Mouse (Mus musculus): Measurements from ENCODE around the gene Sec14l1. TPM values are rescaled to one million over a fixed set of nuclear protein-coding genes. Genes with fewer than 3 reads are reported as not detected.

The Sec14l1 gene
- polyA plus RNA-seq, 1 experiment from 2014 or later, result 25.4 TPM

DNA sequence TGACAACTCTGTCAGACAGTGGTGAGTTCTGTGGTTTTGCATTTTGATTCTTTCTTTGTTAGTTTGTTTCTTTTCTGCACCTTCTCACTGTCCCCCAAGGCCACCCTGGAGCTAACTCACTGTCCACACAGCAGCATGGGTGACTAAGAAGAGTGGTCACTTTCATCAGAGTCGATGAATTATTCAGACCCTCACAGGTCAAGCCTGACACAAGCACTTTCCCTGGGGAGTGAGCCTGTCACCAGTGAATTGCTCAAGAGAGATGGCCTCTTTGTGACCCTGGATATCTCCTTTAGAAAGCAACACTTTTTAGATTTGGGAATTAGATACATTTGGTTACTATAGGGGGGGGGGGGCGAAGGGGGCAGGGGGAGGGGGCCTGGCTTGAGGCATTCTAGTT, 15.6 kb upstream of the Sec14l1 start:
- Histone ChIP-seq H3K4me1 (ENCODE audit: control insufficient read depth, insufficient read depth, low read length) (no peaks in the 10 kb centered on the region), H3K36me3 (replicated peaks; ENCODE audit: control insufficient read depth, insufficient read depth, low read depth, low read length) (no peaks in the 10 kb centered on the region), H3K9ac (replicated peaks; ENCODE audit: low read length) (no peak overlapping the region), H3K27ac (replicated peaks; ENCODE audit: low read depth, low read length) (no peak overlapping the region), H3K27me3 (ENCODE audit: control insufficient read depth, insufficient read depth, low read length) (no peaks in the 10 kb centered on the region), H3K4me3 (ENCODE audit: low read depth, low read length) (no peak overlapping the region), H3K9me3 (replicated peaks; ENCODE audit: control insufficient read depth, low read length) (no peaks in the 10 kb centered on the region), H3K4me2 (ENCODE audit: low read depth, low read length) (no peak overlapping the region)
- ATAC-seq (replicated peaks; ENCODE audit: insufficient number of reproducible peaks, low FRiP score, low TSS enrichment, low read depth) (no peak), DNase-seq (ENCODE audit: low spot score) (no peak)
- 55% methylated on average over 2 of the region's 2 CpGs for WGBS

DNA sequence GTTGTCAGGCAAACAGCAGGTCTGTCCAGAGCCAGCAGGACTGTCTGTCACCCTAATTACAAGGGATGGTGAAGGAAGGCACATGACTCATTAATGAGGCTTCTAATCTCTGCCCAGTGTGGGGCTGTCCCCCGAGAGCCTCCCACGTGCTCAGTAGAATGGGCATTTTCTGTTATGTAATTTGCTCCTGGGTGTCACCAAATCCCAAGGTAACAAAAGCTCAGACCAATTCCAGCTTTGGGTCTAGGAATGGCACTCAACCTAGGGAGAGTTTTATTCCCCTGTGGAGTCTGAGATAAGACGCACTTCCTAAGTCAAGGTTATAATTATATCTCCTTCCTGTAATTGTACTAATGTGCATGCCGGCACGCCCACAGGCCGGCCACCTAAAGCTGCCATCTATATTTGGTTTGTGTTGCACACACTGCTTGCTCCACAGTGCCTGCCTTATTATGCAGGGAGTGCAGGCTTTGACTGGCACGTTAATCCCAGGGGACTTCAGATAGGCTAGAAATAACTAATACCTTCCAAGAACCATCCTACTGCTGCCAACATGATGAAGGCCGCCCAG, 13.5 kb upstream of the Sec14l1 start:
- Histone ChIP-seq H3K27ac (replicated peaks; ENCODE audit: low read depth, low read length) (no peak overlapping the region), H3K36me3 (replicated peaks; ENCODE audit: control insufficient read depth, insufficient read depth, low read depth, low read length) (no peaks in the 10 kb centered on the region), H3K9me3 (replicated peaks; ENCODE audit: control insufficient read depth, low read length) (no peaks in the 10 kb centered on the region), H3K4me2 (ENCODE audit: low read depth, low read length) (no peak overlapping the region), H3K4me1 (ENCODE audit: control insufficient read depth, insufficient read depth, low read length) (no peaks in the 10 kb centered on the region), H3K9ac (replicated peaks; ENCODE audit: low read length) (no peak overlapping the region), H3K27me3 (ENCODE audit: control insufficient read depth, insufficient read depth, low read length) (no peaks in the 10 kb centered on the region), H3K4me3 (ENCODE audit: low read depth, low read length) (no peak overlapping the region)
- DNase-seq (ENCODE audit: low spot score), result no peak
- no peak for ATAC-seq (replicated peaks; ENCODE audit: insufficient number of reproducible peaks, low FRiP score, low TSS enrichment, low read depth)
- WGBS, result 64% methylated on average over 8 of the region's 8 CpGs

DNA sequence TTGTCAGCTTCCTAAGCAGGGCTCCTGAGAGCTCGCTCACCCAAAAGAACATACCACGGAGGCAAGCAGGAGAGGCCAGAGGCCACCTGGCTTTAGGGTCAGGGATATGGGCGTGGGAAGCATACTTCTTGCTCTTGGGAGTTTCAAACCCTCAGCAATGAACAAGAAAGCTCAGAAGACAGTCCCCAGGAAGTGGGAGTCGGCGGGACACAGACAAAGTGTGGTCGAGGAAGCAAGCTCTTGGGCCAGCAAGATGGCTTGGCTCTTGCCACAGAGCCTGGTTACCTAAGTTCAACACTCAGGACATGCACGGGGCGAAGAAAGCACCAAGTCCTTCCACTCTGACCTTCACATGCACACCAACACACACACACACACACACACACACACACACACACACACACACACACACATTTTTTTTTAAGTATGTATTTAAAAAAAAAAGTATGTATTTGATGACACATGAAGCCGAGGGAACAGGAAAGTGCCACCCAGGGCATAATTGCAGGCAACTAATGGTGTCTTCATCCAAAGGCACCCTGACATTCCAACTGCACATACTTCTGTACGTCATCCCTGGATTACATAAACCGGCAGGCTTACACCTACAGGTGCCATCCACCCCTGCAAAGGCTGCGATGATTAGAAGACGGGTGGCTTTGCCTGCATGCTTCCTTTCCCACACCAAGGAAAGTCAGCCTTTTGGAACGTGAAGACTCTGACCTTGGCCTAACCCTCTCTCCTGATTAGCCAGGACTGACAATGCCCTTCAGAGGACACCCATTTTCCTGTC, 12.8 kb upstream of the Sec14l1 start:
- H3K4me1 ChIP-seq (ENCODE audit: control insufficient read depth, insufficient read depth, low read length), result no peaks in the 10 kb centered on the region
- ATAC-seq (replicated peaks; ENCODE audit: insufficient number of reproducible peaks, low FRiP score, low TSS enrichment, low read depth) (no peak), DNase-seq (ENCODE audit: low spot score) (no peak)
- WGBS, result 74% methylated on average over 14 of the region's 14 CpGs
- H3K9ac ChIP-seq (replicated peaks; ENCODE audit: low read length), result no peak overlapping the region
- H3K4me3 ChIP-seq (ENCODE audit: low read depth, low read length), result no peak overlapping the region
- no peaks in the 10 kb centered on the region for H3K9me3 ChIP-seq (replicated peaks; ENCODE audit: control insufficient read depth, low read length)
- no peak overlapping the region for H3K27ac ChIP-seq (replicated peaks; ENCODE audit: low read depth, low read length)
- no peak overlapping the region for H3K4me2 ChIP-seq (ENCODE audit: low read depth, low read length)
- H3K36me3 ChIP-seq (replicated peaks; ENCODE audit: control insufficient read depth, insufficient read depth, low read depth, low read length), result no peaks in the 10 kb centered on the region
- H3K27me3 ChIP-seq (ENCODE audit: control insufficient read depth, insufficient read depth, low read length), result no peaks in the 10 kb centered on the region

DNA sequence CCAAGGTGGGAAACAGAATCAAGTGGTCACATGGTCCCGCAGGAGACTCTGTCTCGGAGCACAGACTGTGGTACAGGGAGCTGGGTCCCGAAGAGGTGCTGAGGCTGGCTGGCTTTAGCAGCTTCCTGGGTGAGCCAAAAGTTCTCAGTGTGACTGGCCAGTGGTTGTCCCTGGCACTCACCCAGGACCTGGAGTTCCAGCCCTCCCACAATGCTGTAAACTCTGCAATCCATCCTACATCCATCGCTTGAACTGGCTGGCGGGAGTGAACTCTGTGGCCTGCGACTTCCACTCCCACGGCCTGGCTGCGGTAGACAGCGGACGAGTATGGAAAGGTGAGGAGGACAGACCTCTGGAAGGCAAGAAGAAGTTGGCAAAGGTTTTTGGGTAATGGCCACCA, 11.4 kb upstream of the Sec14l1 start:
- Histone ChIP-seq H3K4me3 (ENCODE audit: low read depth, low read length) (no peak overlapping the region), H3K36me3 (replicated peaks; ENCODE audit: control insufficient read depth, insufficient read depth, low read depth, low read length) (no peaks in the 10 kb centered on the region), H3K27me3 (ENCODE audit: control insufficient read depth, insufficient read depth, low read length) (no peaks in the 10 kb centered on the region), H3K4me2 (ENCODE audit: low read depth, low read length) (no peak overlapping the region), H3K9ac (replicated peaks; ENCODE audit: low read length) (no peak overlapping the region), H3K9me3 (replicated peaks; ENCODE audit: control insufficient read depth, low read length) (no peaks in the 10 kb centered on the region), H3K27ac (replicated peaks; ENCODE audit: low read depth, low read length) (no peak overlapping the region), H3K4me1 (ENCODE audit: control insufficient read depth, insufficient read depth, low read length) (no peaks in the 10 kb centered on the region)
- WGBS, result 89% methylated on average over 10 of the region's 10 CpGs
- no peak for DNase-seq (ENCODE audit: low spot score)
- ATAC-seq (replicated peaks; ENCODE audit: insufficient number of reproducible peaks, low FRiP score, low TSS enrichment, low read depth), result no peak

DNA sequence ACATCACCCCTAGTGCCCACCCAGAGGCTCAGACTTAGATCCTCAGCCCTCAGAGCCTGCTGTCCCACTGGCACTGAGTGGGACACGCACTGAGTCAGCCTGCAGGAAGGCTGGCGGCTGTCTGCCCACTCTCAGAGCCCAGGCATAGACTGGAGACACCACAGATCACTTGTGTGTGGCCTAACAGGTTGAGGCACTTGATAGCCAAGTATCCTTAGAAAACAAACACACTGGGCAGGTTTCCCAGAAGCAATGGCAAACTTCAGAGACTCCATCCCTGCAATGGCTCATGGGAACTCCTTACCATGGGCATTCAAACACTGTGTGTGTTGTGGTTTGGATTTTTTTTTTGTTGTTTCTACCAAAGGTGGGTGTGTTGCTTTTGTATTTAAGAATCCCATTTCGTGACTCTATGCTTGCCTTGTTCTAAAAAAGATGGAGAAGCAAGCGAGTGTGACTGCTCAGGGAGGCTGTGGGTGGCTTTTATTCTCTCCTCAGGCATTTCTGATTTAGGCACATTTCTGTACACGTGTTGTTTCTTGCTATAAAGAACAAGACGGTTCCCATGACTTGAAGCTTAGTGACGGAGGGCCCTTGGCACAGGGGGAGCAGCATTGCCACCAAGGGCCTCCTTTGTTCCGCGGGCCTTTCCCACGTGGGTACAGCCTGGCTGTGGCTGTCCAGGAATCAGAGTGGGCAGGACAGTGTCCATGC, 10.8 kb upstream of the Sec14l1 start:
- WGBS, result 87% methylated on average over 10 of the region's 10 CpGs
- DNase-seq (ENCODE audit: low spot score) (no peak), ATAC-seq (replicated peaks; ENCODE audit: insufficient number of reproducible peaks, low FRiP score, low TSS enrichment, low read depth) (no peak)
- no peak overlapping the region for H3K9ac ChIP-seq (replicated peaks; ENCODE audit: low read length)
- H3K4me1 ChIP-seq (ENCODE audit: control insufficient read depth, insufficient read depth, low read length), result no peaks in the 10 kb centered on the region
- H3K27me3 ChIP-seq (ENCODE audit: control insufficient read depth, insufficient read depth, low read length), result no peaks in the 10 kb centered on the region
- no peaks in the 10 kb centered on the region for H3K9me3 ChIP-seq (replicated peaks; ENCODE audit: control insufficient read depth, low read length)
- H3K36me3 ChIP-seq (replicated peaks; ENCODE audit: control insufficient read depth, insufficient read depth, low read depth, low read length), result no peaks in the 10 kb centered on the region
- no peak overlapping the region for H3K27ac ChIP-seq (replicated peaks; ENCODE audit: low read depth, low read length)
- H3K4me3 ChIP-seq (ENCODE audit: low read depth, low read length), result no peak overlapping the region
- H3K4me2 ChIP-seq (ENCODE audit: low read depth, low read length), result no peak overlapping the region

DNA sequence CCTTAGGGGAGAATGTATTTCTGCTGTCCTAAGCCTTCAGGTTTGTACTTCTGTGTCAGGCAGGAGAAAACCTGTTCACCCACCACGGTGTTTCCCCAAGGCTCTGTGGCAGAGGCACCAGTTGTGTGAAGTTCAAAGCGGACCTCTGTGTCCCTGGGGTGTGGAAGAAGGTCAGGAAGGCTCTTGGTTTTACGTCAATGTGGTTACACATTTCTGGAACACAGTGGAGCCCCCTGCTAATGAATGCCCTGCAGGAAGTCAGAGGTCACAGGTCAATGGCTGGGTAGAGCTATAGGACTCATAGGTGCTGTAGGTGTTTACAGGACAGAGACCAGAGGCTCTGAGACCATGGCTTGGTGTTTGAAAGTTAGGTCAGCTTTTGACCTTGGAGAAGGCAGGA, 9.7 kb upstream of the Sec14l1 start:
- DNase-seq (ENCODE audit: low spot score), result no peak
- no peak for ATAC-seq (replicated peaks; ENCODE audit: insufficient number of reproducible peaks, low FRiP score, low TSS enrichment, low read depth)
- H3K4me1 ChIP-seq (ENCODE audit: control insufficient read depth, insufficient read depth, low read length), result no peaks in the 10 kb centered on the region
- H3K9me3 ChIP-seq (replicated peaks; ENCODE audit: control insufficient read depth, low read length), result no peaks in the 10 kb centered on the region
- 51% methylated on average over 3 of the region's 3 CpGs for WGBS
- H3K36me3 ChIP-seq (replicated peaks; ENCODE audit: control insufficient read depth, insufficient read depth, low read depth, low read length), result no peaks in the 10 kb centered on the region
- H3K27me3 ChIP-seq (ENCODE audit: control insufficient read depth, insufficient read depth, low read length), result no peaks in the 10 kb centered on the region
- H3K4me3 ChIP-seq (ENCODE audit: low read depth, low read length), result no peak overlapping the region
- H3K4me2 ChIP-seq (ENCODE audit: low read depth, low read length), result no peak overlapping the region
- H3K27ac ChIP-seq (replicated peaks; ENCODE audit: low read depth, low read length), result no peak overlapping the region
- H3K9ac ChIP-seq (replicated peaks; ENCODE audit: low read length), result no peak overlapping the region

DNA sequence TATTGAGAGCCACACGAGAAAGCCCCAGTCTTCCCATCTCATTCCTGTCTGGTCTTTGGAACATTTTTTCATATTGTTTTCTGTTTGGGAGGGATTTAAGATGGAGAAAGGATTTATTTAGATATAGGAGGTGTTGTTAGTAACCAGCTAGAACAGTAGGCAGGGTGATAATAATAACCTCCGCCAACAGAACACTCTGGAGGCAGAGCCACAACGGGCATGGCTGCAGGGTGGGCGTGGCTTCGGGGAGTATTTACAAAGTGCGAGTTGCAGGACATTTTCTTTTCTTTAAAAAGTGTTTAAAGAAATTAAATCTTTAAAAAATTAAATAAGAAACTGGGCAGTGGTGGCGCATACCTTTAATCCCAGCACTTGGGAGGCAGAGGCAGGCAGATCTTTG, 9.1 kb upstream of the Sec14l1 start:
- no peaks in the 10 kb centered on the region for H3K36me3 ChIP-seq (replicated peaks; ENCODE audit: control insufficient read depth, insufficient read depth, low read depth, low read length)
- H3K9ac ChIP-seq (replicated peaks; ENCODE audit: low read length), result no peak overlapping the region
- 83% methylated on average over 7 of the region's 7 CpGs for WGBS
- no peak overlapping the region for H3K4me2 ChIP-seq (ENCODE audit: low read depth, low read length)
- no peaks in the 10 kb centered on the region for H3K9me3 ChIP-seq (replicated peaks; ENCODE audit: control insufficient read depth, low read length)
- H3K27ac ChIP-seq (replicated peaks; ENCODE audit: low read depth, low read length), result no peak overlapping the region
- no peak overlapping the region for H3K4me3 ChIP-seq (ENCODE audit: low read depth, low read length)
- ATAC-seq (replicated peaks; ENCODE audit: insufficient number of reproducible peaks, low FRiP score, low TSS enrichment, low read depth) (no peak), DNase-seq (ENCODE audit: low spot score) (no peak)
- H3K27me3 ChIP-seq (ENCODE audit: control insufficient read depth, insufficient read depth, low read length), result no peaks in the 10 kb centered on the region
- H3K4me1 ChIP-seq (ENCODE audit: control insufficient read depth, insufficient read depth, low read length), result no peaks in the 10 kb centered on the region

Measured in embryonic facial prominence, embryonic 11.5 days (tissue).